Mouse (Mus musculus): ENCODE data around the gene Mcee. TPM values are rescaled to one million over a fixed set of nuclear protein-coding genes. Genes with fewer than 3 reads are reported as not detected.

Gene Mcee
- polyA plus RNA-seq, 1 experiment from 2014 or later: 93.3 TPM

DNA sequence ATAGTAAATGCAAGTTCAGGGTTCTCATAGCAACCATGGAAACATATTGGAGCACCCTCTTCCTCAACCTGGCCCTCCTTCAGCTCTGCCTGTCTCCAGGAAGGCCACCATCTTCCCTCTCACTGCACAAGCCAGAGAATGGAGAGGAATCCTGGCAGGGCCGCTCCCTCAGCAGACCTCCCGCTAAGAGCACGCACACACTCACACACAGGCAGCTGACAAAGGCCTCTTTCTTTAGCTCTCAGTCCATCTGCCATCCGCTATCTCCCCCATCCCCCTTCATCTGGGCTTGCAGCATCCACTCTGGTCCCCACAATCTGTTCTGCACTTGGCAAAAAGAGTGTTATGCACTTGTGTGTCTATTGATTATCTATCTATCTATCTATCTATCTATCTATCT lies 59.0 kb downstream of the Mcee start:
- no peak overlapping the region for H3K4me3 ChIP-seq (ENCODE audit: low read depth, low read length)
- no peak for DNase-seq (ENCODE audit: low spot score)
- WGBS: 69% methylated on average over 4 of the region's 4 CpGs
- no peak overlapping the region for H3K27ac ChIP-seq (ENCODE audit: low read depth)
- H3K36me3 ChIP-seq (ENCODE audit: control insufficient read depth, insufficient read depth, low read length): no peaks in the 10 kb centered on the region
- no peaks in the 10 kb centered on the region for H3K4me1 ChIP-seq (replicated peaks; ENCODE audit: control insufficient read depth, insufficient read depth, low read length)
- H3K9me3 ChIP-seq (ENCODE audit: control insufficient read depth, low read length): no peaks in the 10 kb centered on the region
- no peak for ATAC-seq (replicated peaks; ENCODE audit: low FRiP score, low TSS enrichment, low read depth)
- no peak overlapping the region for H3K4me2 ChIP-seq (ENCODE audit: low read length)
- no peaks in the 10 kb centered on the region for H3K27me3 ChIP-seq (replicated peaks; ENCODE audit: control insufficient read depth, insufficient read depth, low read length)
- no peak overlapping the region for H3K9ac ChIP-seq (ENCODE audit: low read length)

DNA sequence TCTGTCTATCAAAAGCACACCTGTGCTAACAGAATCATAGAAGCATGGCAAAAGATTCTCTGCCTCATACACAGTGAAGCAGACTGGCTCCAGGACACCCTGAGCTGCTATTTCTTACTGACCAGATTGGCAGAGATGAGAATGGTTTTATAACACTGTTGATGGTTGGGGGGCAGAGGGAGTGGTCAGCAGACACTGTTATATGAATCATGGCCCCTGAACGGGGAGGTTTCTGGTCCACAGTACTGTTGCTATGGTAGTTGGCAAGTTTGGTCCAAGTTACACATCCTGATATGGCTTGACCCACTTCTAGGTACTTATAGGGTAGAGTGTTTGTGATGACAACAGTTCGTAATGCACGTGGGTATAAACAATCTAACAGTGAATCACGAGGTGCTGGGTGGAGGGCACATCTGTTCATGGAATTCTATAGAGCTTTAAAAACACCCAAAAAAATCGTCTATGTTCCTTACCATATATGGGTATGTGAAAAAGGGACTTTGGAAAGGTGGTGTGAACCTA lies 59.5 kb downstream of the Mcee start:
- Histone ChIP-seq H3K9ac (ENCODE audit: low read length) (no peak overlapping the region), H3K27ac (ENCODE audit: low read depth) (no peak overlapping the region), H3K9me3 (ENCODE audit: control insufficient read depth, low read length) (no peaks in the 10 kb centered on the region), H3K27me3 (replicated peaks; ENCODE audit: control insufficient read depth, insufficient read depth, low read length) (no peaks in the 10 kb centered on the region), H3K4me2 (ENCODE audit: low read length) (no peak overlapping the region), H3K4me1 (replicated peaks; ENCODE audit: control insufficient read depth, insufficient read depth, low read length) (no peaks in the 10 kb centered on the region), H3K36me3 (ENCODE audit: control insufficient read depth, insufficient read depth, low read length) (no peaks in the 10 kb centered on the region), H3K4me3 (ENCODE audit: low read depth, low read length) (no peak overlapping the region)
- DNase-seq (ENCODE audit: low spot score): no peak
- 71% methylated on average over 5 of the region's 5 CpGs for WGBS
- ATAC-seq (replicated peaks; ENCODE audit: low FRiP score, low TSS enrichment, low read depth): 0 out of 2 replicates have a peak, but pooled peaks have one; percentile 23

DNA sequence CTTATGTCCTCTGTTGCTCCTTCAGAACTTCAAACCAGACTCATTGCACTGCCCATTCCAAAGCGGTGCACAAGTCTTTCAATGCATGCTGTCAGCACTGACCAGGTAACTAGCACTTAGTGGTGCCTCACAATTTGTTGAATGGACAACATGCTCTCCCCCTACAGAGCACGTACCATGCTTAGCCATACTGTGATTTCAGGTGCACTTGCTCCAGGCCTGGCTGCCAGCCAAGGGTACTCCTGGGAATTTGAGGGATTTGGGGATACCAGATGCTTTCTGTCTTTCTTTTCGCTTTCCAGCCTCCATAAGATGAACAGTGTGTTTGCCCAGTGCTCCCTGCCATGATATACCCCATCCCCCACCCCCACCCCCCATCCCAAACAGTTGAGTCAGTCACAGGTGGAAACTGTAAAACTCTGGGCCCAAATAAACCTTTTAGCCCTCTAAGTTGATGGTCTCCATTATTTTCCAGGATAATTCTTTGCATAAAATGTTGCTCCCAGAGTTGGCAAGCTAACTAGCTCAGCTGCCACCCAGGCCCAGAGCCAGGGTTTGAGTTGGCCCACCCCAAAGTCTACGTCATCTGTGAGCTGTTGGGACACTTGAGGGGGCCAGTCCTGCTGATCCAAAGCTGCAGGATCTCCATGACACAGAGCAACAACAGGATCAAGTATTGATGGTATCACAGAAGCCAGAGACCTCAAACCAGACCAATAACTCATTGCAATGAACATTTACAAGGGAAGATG lies 60.2 kb downstream of the Mcee start:
- no peaks in the 10 kb centered on the region for H3K36me3 ChIP-seq (ENCODE audit: control insufficient read depth, insufficient read depth, low read length)
- H3K27me3 ChIP-seq (replicated peaks; ENCODE audit: control insufficient read depth, insufficient read depth, low read length): no peaks in the 10 kb centered on the region
- H3K9ac ChIP-seq (ENCODE audit: low read length): no peak overlapping the region
- no peaks in the 10 kb centered on the region for H3K4me1 ChIP-seq (replicated peaks; ENCODE audit: control insufficient read depth, insufficient read depth, low read length)
- H3K9me3 ChIP-seq (ENCODE audit: control insufficient read depth, low read length): no peaks in the 10 kb centered on the region
- H3K4me2 ChIP-seq (ENCODE audit: low read length): no peak overlapping the region
- no peak overlapping the region for H3K27ac ChIP-seq (ENCODE audit: low read depth)
- 76% methylated on average over 4 of the region's 4 CpGs for WGBS
- no peak for DNase-seq (ENCODE audit: low spot score)
- H3K4me3 ChIP-seq (ENCODE audit: low read depth, low read length): no peak overlapping the region
- ATAC-seq (replicated peaks; ENCODE audit: low FRiP score, low TSS enrichment, low read depth): no peak

DNA sequence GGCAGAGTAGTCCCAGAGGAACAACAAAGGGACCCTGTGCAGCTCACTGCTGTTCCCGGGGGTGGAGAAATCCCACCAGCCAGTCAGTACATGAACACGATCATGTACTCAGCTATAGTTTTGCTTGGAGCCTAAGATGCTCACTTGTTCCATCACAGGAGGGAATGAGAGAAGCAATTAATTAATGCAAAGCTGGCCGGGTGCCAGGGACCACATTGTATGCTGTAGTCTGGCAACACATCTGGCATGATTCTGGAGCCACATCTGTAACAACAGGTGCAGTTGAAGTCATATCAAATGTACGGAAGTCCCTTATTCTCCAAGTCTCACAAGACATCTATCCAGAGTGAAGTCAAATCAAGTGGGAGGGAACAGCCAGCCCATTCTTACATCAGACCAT lies 63.8 kb downstream of the Mcee start:
- DNase-seq (ENCODE audit: low spot score): no peak
- no peak for ATAC-seq (replicated peaks; ENCODE audit: low FRiP score, low TSS enrichment, low read depth)
- Histone ChIP-seq H3K27ac (ENCODE audit: low read depth) (no peak overlapping the region), H3K4me1 (replicated peaks; ENCODE audit: control insufficient read depth, insufficient read depth, low read length) (no peaks in the 10 kb centered on the region), H3K4me2 (ENCODE audit: low read length) (no peak overlapping the region), H3K4me3 (ENCODE audit: low read depth, low read length) (no peak overlapping the region), H3K9me3 (ENCODE audit: control insufficient read depth, low read length) (no peaks in the 10 kb centered on the region), H3K36me3 (ENCODE audit: control insufficient read depth, insufficient read depth, low read length) (no peaks in the 10 kb centered on the region), H3K27me3 (replicated peaks; ENCODE audit: control insufficient read depth, insufficient read depth, low read length) (no peaks in the 10 kb centered on the region), H3K9ac (ENCODE audit: low read length) (no peak overlapping the region)
- 80% methylated on average over 4 of the region's 4 CpGs for WGBS

DNA sequence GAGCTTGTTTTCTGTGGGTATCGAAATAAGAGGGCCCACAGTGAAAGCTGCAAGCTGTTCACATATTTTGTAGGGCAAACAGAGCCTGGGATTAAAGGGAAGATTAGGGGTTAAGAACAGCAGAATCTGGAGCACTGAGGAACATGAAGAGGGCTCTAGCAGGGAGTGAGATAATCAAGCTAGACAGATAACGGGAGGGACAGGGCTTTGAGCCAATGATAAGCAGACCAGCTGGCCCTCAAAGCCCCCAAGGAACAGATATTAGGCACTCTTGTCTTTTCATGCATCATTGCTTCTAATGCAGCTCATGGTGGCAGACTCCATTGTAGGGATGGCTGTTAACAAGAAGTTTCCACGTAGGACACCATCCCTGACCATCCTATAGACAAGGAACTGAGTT lies 64.3 kb downstream of the Mcee start:
- H3K27ac ChIP-seq (ENCODE audit: low read depth): no peak overlapping the region
- no peak overlapping the region for H3K4me2 ChIP-seq (ENCODE audit: low read length)
- no peaks in the 10 kb centered on the region for H3K36me3 ChIP-seq (ENCODE audit: control insufficient read depth, insufficient read depth, low read length)
- H3K9ac ChIP-seq (ENCODE audit: low read length): no peak overlapping the region
- ATAC-seq (replicated peaks; ENCODE audit: low FRiP score, low TSS enrichment, low read depth): no peak
- H3K4me3 ChIP-seq (ENCODE audit: low read depth, low read length): no peak overlapping the region
- no peaks in the 10 kb centered on the region for H3K27me3 ChIP-seq (replicated peaks; ENCODE audit: control insufficient read depth, insufficient read depth, low read length)
- H3K4me1 ChIP-seq (replicated peaks; ENCODE audit: control insufficient read depth, insufficient read depth, low read length): no peaks in the 10 kb centered on the region
- 82% methylated on average over 3 of the region's 3 CpGs for WGBS
- no peak for DNase-seq (ENCODE audit: low spot score)
- no peaks in the 10 kb centered on the region for H3K9me3 ChIP-seq (ENCODE audit: control insufficient read depth, low read length)

DNA sequence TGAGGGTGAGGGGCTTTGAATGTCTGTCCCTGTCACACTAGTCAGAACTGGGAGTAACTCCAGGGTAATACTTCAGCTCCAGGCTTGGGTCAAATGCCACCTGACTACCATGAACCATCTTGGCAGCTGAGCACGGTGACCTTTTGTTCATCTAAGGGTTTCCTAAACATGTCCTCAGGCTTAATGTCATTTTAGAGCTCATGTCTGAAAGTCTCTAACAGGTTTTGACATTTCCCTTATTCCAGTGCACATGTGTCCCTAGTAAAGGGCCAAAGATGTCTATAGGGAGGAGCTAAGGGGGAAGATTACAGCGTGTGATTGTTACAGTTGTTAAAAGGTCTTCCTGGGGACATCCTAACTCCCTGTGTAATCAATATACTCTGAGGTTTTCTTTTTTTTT lies 65.4 kb downstream of the Mcee start:
- Histone ChIP-seq H3K27me3 (replicated peaks; ENCODE audit: control insufficient read depth, insufficient read depth, low read length) (no peaks in the 10 kb centered on the region), H3K4me2 (ENCODE audit: low read length) (no peak overlapping the region), H3K9me3 (ENCODE audit: control insufficient read depth, low read length) (no peaks in the 10 kb centered on the region), H3K4me3 (ENCODE audit: low read depth, low read length) (no peak overlapping the region), H3K4me1 (replicated peaks; ENCODE audit: control insufficient read depth, insufficient read depth, low read length) (no peaks in the 10 kb centered on the region), H3K36me3 (ENCODE audit: control insufficient read depth, insufficient read depth, low read length) (no peaks in the 10 kb centered on the region), H3K27ac (ENCODE audit: low read depth) (no peak overlapping the region), H3K9ac (ENCODE audit: low read length) (no peak overlapping the region)
- ATAC-seq (replicated peaks; ENCODE audit: low FRiP score, low TSS enrichment, low read depth) (no peak), DNase-seq (ENCODE audit: low spot score) (no peak)
- WGBS: 87% methylated on average over 2 of the region's 2 CpGs

Other genes starting within 250 kb of the Mcee start
- gene Trpm1, start 238.8 kb upstream of the Mcee start, polyA plus RNA-seq (2014; fragmentation: Nextera tagmentation; extraction: Ambion mirVana): not detected in 2 replicates
- 8.8 and 10.1 TPM in 2 replicates for gene Mtmr10, start 105.0 kb upstream of the Mcee start, polyA plus RNA-seq (2014; fragmentation: Nextera tagmentation; extraction: Ambion mirVana)
- 5.6 and 6.4 TPM in 2 replicates for gene Fan1, start 18.5 kb upstream of the Mcee start, polyA plus RNA-seq (2014; fragmentation: Nextera tagmentation; extraction: Ambion mirVana)
- gene Mphosph10, start 339 bp upstream of the Mcee start, polyA plus RNA-seq (2014; fragmentation: Nextera tagmentation; extraction: Ambion mirVana): 40.5 and 44.1 TPM in 2 replicates
- 7.7 and 9.6 TPM in 2 replicates for gene Apba2, start 109.1 kb downstream of the Mcee start, polyA plus RNA-seq (2014; fragmentation: Nextera tagmentation; extraction: Ambion mirVana)

All from intestine, embryonic 14.5 days (tissue).